Mouse (Mus musculus) neural tube, embryonic 11.5 days (tissue): ENCODE measurements around the gene Rsph6a. TPM values are rescaled to one million over a fixed set of nuclear protein-coding genes. Genes with fewer than 3 reads are reported as not detected.
A peak's percentile ranks its signal among the peaks of the same experiment; 100 is the strongest.

Source experiments
- ATAC-seq: fragments of 200-750 bp; cut with Nextera tagmentation; 2 replicates; pipeline ENCODE4 v1.8.0; 2017; ENCODE audit warnings: moderate number of reproducible peaks, mild to moderate bottlenecking, moderate TSS enrichment, moderate library complexity; ENCODE audit not compliant: insufficient read depth, low FRiP score, low TSS enrichment
- DNase-seq: peaks from one replicate; pipeline ENCODE4 v3.0.0-alpha.2; 2015; ENCODE audit warnings: low spot score
- H3K27ac ChIP-seq: fragments of 300-500 bp; sonication (generic); 2 replicates; pipeline ENCODE4 v1.5.1; 2014; ENCODE audit warnings: low read depth, mild to moderate bottlenecking, low read length
- H3K27me3 ChIP-seq: fragments of 300-500 bp; sonication (generic); 2 replicates; pipeline ENCODE4 v1.6.1; 2014; ENCODE audit warnings: mild to moderate bottlenecking, low read length, mixed read lengths; ENCODE audit not compliant: control insufficient read depth, insufficient read depth
- H3K36me3 ChIP-seq: fragments of 300-500 bp; sonication (generic); 2 replicates; pipeline ENCODE4 v1.6.1; 2014; ENCODE audit warnings: mild to moderate bottlenecking, low read length, moderate library complexity, mixed read lengths; ENCODE audit not compliant: control insufficient read depth, insufficient read depth
- H3K4me1 ChIP-seq: fragments of 300-500 bp; sonication (generic); 2 replicates; pipeline ENCODE4 v1.6.1; 2014; ENCODE audit warnings: low read length, mixed read lengths; ENCODE audit not compliant: control insufficient read depth, insufficient read depth
- H3K4me2 ChIP-seq: fragments of 300-500 bp; sonication (generic); 2 replicates; pipeline ENCODE4 v1.6.1; 2014; ENCODE audit warnings: low read depth, mild to moderate bottlenecking, moderate library complexity
- H3K4me3 ChIP-seq: fragments of 300-500 bp; sonication (generic); 2 replicates; pipeline ENCODE4 v1.5.1; 2014; ENCODE audit warnings: low read depth, low read length
- H3K9ac ChIP-seq: fragments of 300-500 bp; sonication (generic); 2 replicates; pipeline ENCODE4 v1.6.1; 2014; ENCODE audit warnings: mild to moderate bottlenecking, low read length
- H3K9me3 ChIP-seq: fragments of 300-500 bp; sonication (generic); 2 replicates; pipeline ENCODE4 v1.6.1; 2016; ENCODE audit warnings: low read length; ENCODE audit not compliant: control insufficient read depth
- WGBS: fragments of 180-500 bp; shearing (Covaris S2); extraction: QIAGEN DNeasy Blood & Tissue Kit; methylation state at CpG from one replicate; pipeline ENCODE4 v1.1.7; 2014; 5-methylcytosine and 5-hydroxymethylcytosine counted together
- polyA plus RNA-seq: library from polyadenylated mRNA; unstranded; fragments of >200 nt; fragmentation: Nextera tagmentation; extraction: Ambion mirVana; gene quantifications from 2 replicates; pipeline ENCODE4 v1.2.1, GENCODE M21; 2014

Gene Rsph6a
- polyA plus RNA-seq, 1 experiment from 2014 or later = not detected

GRCm38 (mm10) chr7:19096421-19096976 is 42.0 kb downstream of the Rsph6a start:
- Histone ChIP-seq H3K27ac (no peak overlapping the region), H3K4me1 (peaks cover 28% of the 10 kb centered on the region), H3K36me3 (no peaks in the 10 kb centered on the region), H3K9me3 (no peaks in the 10 kb centered on the region), H3K27me3 (peaks cover 2% of the 10 kb centered on the region), H3K4me2 (peak overlapping the region; percentile 96), H3K9ac (peak overlapping the region; percentile 83), H3K4me3 (peak overlapping the region; percentile 75)
- 68% methylated on average over 5 of the region's 5 CpGs for WGBS
- ATAC-seq (no peak), DNase-seq (no peak)

- H3K4me3 ChIP-seq = no peak overlapping the region
- H3K4me1 ChIP-seq = peaks cover 24% of the 10 kb centered on the region
- DNase-seq = no peak
- no peaks in the 10 kb centered on the region for H3K36me3 ChIP-seq
- H3K9ac ChIP-seq = no peak overlapping the region; the same call in 1 of the 2 replicates
- H3K27ac ChIP-seq = no peak overlapping the region
- no peaks in the 10 kb centered on the region for H3K27me3 ChIP-seq
- no peak overlapping the region for H3K4me2 ChIP-seq
- no peaks in the 10 kb centered on the region for H3K9me3 ChIP-seq
- ATAC-seq = no peak
- WGBS = 67% methylated on average over 2 of the region's 2 CpGs
Observed at GRCm38 (mm10) chr7:19097217-19097616, 42.7 kb downstream of the Rsph6a start.

GRCm38 (mm10) chr7:19097863-19098262 is 43.4 kb downstream of the Rsph6a start:
- Histone ChIP-seq H3K27me3 (no peaks in the 10 kb centered on the region), H3K9ac (no peak overlapping the region), H3K9me3 (no peaks in the 10 kb centered on the region), H3K4me2 (no peak overlapping the region), H3K4me1 (peaks cover 17% of the 10 kb centered on the region), H3K4me3 (no peak overlapping the region), H3K27ac (no peak overlapping the region), H3K36me3 (no peaks in the 10 kb centered on the region)
- DNase-seq (no peak), ATAC-seq (no peak)

- H3K4me3 ChIP-seq = no peak overlapping the region
- no peak for DNase-seq
- no peaks in the 10 kb centered on the region for H3K36me3 ChIP-seq
- no peak overlapping the region for H3K9ac ChIP-seq
- WGBS = 69% methylated on average over 7 of the region's 7 CpGs
- H3K27ac ChIP-seq = no peak overlapping the region
- H3K9me3 ChIP-seq = no peaks in the 10 kb centered on the region
- H3K27me3 ChIP-seq = no peaks in the 10 kb centered on the region
- H3K4me2 ChIP-seq = no peak overlapping the region
- no peak for ATAC-seq
- H3K4me1 ChIP-seq = peaks cover 12% of the 10 kb centered on the region
Observed at GRCm38 (mm10) chr7:19098811-19099210, 44.3 kb downstream of the Rsph6a start.

GRCm38 (mm10) chr7:19100290-19100689 is 45.8 kb downstream of the Rsph6a start:
- no peak for ATAC-seq

GRCm38 (mm10) chr7:19103741-19104140 is 49.3 kb downstream of the Rsph6a start:
- H3K36me3 ChIP-seq = no peaks in the 10 kb centered on the region
- no peak overlapping the region for H3K4me3 ChIP-seq
- H3K4me1 ChIP-seq = no peaks in the 10 kb centered on the region
- no peak overlapping the region for H3K4me2 ChIP-seq
- H3K27me3 ChIP-seq = no peaks in the 10 kb centered on the region
- DNase-seq = no peak
- no peak overlapping the region for H3K9ac ChIP-seq
- H3K9me3 ChIP-seq = no peaks in the 10 kb centered on the region
- H3K27ac ChIP-seq = no peak overlapping the region
- no peak for ATAC-seq

More at GRCm38 (mm10) chr7:19100290-19100689, 45.8 kb downstream of the Rsph6a start:
- no peak overlapping the region for H3K4me2 ChIP-seq
- no peak overlapping the region for H3K27ac ChIP-seq
- H3K4me1 ChIP-seq = peaks cover 12% of the 10 kb centered on the region
- H3K9ac ChIP-seq = no peak overlapping the region
- H3K36me3 ChIP-seq = no peaks in the 10 kb centered on the region
- no peak overlapping the region for H3K4me3 ChIP-seq
- no peak for DNase-seq
- WGBS = 81% methylated on average over 1 of the region's 1 CpGs
- H3K27me3 ChIP-seq = no peaks in the 10 kb centered on the region
- H3K9me3 ChIP-seq = no peaks in the 10 kb centered on the region

- 77% methylated on average over 2 of the region's 2 CpGs for WGBS
- H3K4me1 ChIP-seq = no peaks in the 10 kb centered on the region
- no peaks in the 10 kb centered on the region for H3K9me3 ChIP-seq
- no peak for DNase-seq
- H3K4me2 ChIP-seq = no peak overlapping the region
- H3K27ac ChIP-seq = no peak overlapping the region
- no peaks in the 10 kb centered on the region for H3K36me3 ChIP-seq
- no peak overlapping the region for H3K4me3 ChIP-seq
- no peak for ATAC-seq
- H3K27me3 ChIP-seq = no peaks in the 10 kb centered on the region
- H3K9ac ChIP-seq = no peak overlapping the region
Observed at GRCm38 (mm10) chr7:19104486-19104885, 50.0 kb downstream of the Rsph6a start.

GRCm38 (mm10) chr7:19107436-19107835 is 52.9 kb downstream of the Rsph6a start:
- Histone ChIP-seq H3K9me3 (no peaks in the 10 kb centered on the region), H3K36me3 (no peaks in the 10 kb centered on the region), H3K27ac (no peak overlapping the region), H3K4me3 (no peak overlapping the region), H3K4me2 (no peak overlapping the region), H3K4me1 (no peaks in the 10 kb centered on the region), H3K27me3 (no peaks in the 10 kb centered on the region), H3K9ac (no peak overlapping the region)
- DNase-seq (no peak), ATAC-seq (no peak)
- WGBS = 59% methylated on average over 3 of the region's 3 CpGs

GRCm38 (mm10) chr7:19109565-19109964 is 55.1 kb downstream of the Rsph6a start:
- no peaks in the 10 kb centered on the region for H3K27me3 ChIP-seq
- no peak for DNase-seq
- no peak overlapping the region for H3K4me2 ChIP-seq
- H3K9me3 ChIP-seq = no peaks in the 10 kb centered on the region
- H3K27ac ChIP-seq = no peak overlapping the region
- whole genome bisulfite sequencing = 79% methylated on average over 1 of the region's 1 CpGs
- H3K4me3 ChIP-seq = no peak overlapping the region
- H3K4me1 ChIP-seq = no peaks in the 10 kb centered on the region
- H3K9ac ChIP-seq = no peak overlapping the region
- H3K36me3 ChIP-seq = no peaks in the 10 kb centered on the region
- ATAC-seq = no peak
